Mouse (Mus musculus) layer of hippocampus, adult 18-20 months (tissue): Measurements from ENCODE around the gene Fam129b. TPM values are rescaled to one million over a fixed set of nuclear protein-coding genes. Genes with fewer than 3 reads are reported as not detected.

Experiments used
- DNase-seq, 2 experiments: peaks; one replicate each; pipeline ENCODE4 v3.0.0; 2022; ENCODE audit warnings: low spot score in 2 of 2
- total RNA-seq, 2 experiments: library from RNA; stranded (reverse); gene quantifications; 2 replicates each; pipeline ENCODE4 v1.2.3; 2021

The Fam129b gene
- total RNA-seq, 2 experiments from 2014 or later: 18.0 to 21.1 TPM

DNA sequence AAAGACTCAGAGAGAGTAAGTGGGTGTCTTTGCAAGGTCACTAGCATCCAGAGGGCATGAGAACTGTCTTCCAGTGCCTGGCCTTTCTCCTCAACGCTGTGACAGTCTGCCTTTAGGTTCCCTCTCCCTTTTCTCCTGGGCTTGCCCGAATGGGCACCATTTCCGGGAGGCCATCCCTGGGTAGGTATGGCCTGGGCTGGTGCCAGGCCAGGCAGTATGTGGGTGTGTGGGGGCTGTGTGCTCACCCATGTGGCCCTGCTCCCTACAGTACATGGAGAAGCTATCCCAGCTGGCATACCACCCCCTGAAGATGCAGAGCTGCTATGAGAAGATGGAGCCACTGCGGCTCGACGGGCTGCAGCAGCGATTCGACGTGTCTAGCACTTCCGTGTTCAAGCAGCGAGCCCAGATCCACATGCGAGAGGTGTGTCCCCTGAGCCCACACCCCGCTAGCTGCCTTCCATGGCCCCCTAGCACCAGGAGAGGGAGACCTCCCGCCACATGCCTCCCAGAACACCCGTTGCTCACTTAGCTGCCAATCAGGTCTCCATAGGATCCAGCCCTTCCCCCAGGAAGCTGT is 46.0 kb downstream of the Fam129b start:
- DNase-seq: no peak

DNA sequence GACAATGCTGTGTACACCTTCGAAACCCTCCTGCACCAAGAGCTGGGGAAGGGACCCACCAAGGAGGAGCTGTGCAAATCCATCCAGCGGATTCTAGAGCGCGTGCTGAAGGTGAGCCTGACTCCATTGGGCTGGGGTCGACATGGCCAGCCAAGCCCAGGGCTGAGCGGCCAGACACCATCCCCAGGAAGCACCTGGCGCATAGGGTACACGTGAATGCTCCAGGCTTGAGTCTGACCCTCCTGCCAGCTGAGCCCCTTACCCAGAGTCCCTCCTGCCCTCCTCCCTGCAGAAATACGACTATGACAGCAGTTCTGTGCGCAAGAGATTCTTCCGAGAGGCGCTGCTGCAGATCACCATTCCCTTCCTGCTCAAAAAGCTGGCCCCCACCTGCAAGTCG is 46.6 kb downstream of the Fam129b start:
- no peak for DNase-seq

DNA sequence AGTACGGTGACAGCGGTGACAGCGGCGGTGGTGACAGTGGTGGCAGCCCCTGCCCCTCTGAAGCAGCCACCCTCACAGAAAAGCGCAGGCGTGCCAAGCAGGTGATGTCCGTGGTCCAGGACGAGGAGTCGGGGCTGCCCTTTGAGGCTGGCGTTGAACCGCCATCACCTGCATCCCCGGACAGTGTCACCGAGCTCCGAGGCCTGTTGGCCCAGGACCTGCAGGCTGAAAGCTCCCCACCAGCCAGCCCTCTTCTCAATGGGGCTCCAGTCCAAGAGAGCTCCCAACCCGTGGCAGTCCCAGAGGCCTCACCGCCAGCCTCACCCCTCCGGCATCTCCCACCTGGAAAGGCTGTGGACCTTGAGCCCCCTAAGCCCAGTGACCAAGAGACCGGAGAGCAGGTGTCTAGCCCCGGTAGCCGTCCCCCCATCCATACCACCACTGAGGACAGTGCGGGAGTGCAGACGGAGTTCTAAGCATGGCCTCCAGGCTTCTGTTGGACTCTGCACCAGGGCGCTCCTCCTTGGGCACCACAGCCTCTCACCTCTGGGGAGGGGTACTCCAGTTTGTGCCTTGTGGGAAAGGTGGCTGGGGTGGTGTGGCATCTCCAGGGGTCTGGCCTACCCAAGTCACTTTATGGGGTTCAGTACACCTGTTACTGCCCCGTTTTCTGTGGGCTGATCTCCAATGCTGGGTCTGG is 47.8 kb downstream of the Fam129b start:
- DNase-seq: no peak

DNA sequence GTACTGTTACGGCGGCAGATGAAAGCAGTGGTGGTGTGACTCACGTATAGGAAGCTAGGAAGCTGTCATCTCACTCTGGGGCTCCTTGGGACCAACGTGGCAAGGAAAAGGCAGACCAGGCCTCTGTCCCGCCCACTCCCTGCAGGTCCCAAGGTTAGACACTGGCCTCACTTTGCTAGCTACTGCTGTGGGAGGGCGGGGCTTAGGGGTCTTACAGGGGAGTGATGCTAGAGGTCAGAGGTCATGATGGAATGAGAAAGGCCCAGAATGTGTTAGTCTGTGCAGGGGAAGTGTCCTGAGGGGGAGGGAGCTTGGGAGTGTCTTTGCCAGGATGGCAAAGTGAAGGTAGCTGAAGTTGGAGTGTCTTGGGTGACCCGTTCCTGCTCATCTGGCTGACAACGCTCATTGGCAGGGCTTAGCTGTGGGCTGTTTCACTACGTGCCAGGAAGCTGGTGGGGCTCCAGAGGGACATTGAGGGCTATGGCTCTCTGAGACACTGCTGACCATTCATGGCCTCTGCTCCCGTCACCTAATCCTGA is 48.5 kb downstream of the Fam129b start:
- no peak for DNase-seq

DNA sequence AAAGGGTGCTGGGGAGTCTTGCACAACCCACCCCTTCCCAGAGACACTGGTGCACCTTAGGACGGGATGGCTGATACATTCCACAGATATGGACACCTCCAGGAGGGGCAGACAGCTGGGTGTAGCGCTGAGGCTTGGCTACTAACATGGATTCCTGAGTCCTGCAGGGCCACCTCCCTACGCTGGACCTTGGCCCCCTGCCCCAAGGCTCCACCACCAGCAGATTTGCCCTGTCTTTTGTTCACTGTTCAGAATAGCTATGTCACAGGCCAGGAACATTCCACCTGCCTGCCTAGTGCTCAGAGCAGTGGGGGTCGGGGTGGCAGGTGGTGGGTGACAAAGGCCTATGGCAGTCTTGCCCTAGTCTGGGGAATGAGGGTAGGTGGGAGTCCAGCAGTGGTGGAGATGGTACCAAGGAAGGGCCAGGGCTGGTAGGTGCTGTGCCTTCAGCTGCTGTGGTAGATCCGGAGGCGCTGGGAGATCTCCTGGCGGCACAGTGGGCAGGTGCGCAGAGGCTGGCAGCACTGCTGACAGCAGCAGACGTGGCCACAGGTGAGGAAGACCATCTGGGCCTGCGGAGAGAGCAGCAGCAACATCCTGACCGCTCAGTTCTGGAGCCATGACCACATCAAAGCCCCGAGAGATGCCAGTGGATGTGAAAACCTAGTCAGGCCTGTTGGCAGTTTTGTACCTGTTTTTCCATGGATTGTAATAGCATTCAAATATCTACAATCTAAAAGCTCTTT is 50.6 kb downstream of the Fam129b start:
- DNase-seq: no peak

DNA sequence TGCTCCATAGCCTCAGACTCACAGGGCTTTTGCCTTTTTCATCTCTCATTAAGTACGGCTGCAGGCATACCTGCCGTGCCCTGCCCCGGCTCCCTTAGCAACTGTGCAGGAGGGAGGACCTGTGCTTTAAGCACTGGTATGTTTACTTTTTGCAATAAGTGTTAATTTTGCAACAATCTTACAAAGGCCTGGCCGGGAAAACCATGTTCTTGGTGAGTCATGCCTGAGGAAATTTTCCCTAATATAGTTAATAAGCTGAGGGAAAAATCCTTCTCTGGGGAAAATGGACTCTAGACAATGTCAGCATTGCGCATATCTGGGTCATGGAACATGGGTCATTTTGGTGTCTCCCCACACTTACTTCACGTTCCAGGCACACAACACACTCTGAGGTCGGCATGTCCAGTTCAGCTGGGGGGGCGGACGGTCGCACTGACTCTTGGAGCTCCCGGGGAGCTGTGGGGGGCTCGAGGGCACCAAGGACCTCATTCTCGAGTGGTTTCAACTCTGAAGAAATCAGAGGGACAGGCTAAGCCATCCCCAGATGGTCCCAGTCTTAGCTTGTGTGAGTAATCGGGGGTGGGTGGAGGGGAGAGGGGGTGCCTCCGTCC is 51.8 kb downstream of the Fam129b start:
- DNase-seq: no peak

DNA sequence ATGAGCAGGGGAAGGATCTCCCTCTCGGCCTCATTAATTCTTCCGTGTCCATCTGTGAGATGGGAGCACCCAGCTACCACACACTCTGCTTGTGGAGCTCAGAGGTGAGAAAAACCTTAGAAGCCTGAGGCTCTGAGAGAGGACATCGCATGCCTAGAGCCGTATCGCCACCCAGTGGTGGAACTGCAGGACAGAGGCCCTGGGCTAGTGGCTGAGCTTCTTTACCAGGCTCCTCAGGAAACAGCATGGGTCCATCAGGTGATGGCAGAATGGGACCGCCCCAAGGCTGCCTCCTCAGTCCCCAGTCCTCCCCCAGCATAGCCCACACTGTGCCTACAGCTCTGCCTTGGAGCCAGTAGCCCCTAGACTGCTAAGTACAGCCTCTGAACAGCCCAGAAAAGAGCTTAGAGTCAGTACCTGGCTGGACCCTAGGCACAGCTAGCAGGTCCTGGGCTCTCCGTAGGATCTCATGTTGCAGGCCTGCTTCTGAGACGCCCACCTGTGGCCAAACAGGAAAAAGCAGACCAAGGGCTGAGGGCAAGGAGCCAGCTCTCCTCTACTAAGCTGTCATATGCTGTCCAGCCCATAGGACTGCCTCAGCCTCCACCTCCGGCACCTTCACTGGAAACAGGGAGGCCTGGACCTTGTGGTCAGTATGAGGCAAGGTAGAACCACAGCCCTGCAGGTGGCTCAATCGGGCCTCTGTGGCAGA is 52.5 kb downstream of the Fam129b start:
- DNase-seq: peak; percentile 65 to 77

DNA sequence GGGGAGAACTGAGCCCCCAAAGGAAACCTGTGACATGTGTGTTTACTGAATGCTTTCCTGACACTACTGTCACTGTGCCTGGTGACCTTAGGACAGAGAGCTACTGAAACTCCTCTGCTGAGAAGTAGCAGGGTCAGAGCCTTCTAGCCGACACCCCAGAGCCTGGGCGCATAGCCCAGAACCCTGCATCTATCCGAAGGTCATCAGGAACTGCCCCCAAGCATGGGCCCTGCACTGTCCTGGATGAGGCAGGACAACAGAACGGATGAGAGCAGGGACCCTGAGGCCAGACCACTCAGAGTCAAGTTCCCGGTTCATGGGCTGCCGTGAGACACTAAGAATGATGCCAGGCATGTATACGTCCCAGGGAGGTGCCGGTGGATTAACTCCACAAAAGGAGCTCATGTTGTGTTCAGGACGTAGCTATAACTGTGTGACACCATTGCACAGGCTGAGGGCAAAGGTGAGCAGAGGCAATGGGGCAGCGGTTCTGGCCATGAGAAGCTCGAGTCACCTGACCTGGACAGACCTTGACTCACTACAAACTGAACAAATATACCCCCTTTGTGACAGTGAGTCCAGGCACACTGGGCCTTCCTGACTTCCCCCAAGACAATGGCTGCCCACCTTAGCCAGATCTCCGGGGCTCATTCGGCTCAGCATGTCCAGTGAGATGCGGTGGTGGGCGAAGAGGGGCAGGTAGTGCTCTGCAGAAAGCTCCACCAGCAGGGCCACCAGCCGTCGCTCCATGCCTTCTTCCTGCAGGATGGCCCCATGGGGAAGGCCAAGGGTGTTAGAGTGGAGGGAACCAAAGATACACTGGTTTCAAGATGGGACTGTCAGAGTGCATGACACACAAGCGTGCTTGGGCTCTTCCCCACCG is 53.3 kb downstream of the Fam129b start:
- DNase-seq: no peak

DNA sequence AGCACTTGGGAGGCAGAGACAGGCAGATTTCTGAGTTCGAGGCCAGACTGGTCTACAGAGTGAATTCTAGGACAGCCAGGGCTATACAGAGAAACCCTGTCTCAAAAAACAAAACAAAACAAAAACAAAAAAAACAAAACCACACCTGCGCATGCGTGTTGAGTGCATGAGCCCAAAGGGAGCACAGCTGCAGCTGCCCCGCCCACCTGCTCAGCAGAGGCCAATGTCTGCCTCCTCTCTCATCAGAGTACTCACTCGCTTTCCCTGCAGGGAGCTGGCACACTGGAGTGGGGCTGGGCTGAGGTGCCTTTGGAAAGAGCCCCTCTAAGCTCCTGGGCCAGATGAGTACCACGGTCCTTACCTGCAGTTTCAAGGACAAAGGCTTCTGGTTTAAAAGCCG is 55.8 kb downstream of the Fam129b start:
- DNase-seq: no peak

DNA sequence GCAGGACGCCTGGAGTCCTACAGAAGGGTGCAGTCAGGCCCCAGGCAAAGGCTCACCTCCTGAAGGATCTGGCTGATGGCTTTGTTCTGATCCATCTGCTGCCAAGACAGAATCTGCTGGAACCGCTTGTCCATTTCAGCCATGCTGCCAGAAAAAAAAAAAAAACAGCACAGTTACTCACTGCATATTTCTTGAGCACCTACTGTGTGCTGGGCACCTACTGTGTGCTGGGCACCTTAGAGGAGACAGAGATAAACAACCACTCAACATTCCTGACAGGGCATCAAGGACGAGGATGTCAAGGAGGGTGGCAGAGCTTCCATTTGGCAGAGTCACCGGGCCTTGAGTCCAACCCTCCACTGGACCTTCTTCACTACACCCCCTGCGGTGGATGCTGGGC is 62.8 kb downstream of the Fam129b start:
- DNase-seq: no peak

DNA sequence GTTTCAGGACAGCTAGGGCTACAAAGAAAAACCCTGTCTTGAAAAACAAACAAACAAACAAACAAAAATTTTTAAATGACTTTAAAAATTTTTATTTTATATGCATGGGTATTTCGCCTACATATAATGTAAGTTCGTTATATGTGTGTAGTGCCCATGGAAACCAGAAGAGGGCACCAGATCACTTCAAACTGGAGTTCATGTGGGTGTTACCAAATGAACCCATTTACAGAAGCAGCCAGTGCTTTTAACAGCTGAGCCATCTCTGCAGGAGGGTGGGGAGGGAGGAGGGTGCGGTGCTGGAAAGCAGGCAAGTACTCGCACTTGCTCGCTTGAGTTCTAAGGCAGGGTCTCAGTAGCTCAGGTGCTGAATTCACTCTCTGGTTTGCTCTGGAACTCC is 63.5 kb downstream of the Fam129b start:
- peak in 1 of 2 experiments; percentile 83 for DNase-seq

DNA sequence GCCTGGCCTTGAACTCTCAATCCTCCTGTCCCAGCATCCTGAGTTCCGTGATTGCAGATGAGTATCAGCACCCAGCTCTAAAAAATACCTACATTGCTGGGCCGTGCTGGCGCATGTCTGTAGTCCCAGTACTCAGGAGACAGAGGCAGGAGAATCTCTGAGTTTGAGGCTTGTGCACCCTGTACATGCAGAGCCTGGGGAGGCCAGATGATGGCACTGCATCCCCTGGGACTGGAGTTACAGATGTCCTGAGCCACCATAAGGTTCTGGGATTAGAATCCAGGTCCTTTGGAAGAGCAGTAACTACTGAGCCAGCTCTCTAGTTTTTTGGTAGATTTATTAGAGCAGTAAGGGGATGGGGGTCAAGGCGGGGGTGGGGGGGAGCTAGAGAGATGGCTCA is 64.6 kb downstream of the Fam129b start:
- no peak for DNase-seq

DNA sequence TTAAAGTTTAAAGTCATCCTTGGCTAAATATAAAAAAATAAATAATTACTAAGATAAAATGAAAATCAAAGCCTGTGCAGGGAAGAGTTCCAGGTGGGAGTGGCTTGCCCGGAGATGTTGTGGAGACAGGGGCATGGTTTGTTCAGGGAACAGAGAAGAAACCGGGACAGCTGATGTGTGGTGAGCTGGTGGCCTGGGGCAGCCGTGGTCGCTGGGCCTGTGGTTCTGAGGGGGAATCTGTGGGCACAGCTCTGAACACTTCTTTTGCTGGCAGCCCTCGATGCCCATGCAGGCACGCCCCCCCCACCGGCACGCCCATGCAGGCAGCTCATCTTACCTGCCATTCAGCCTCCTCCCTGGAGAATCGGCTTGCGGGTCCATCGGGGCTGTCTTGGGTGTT is 71.5 kb downstream of the Fam129b start:
- no peak for DNase-seq

DNA sequence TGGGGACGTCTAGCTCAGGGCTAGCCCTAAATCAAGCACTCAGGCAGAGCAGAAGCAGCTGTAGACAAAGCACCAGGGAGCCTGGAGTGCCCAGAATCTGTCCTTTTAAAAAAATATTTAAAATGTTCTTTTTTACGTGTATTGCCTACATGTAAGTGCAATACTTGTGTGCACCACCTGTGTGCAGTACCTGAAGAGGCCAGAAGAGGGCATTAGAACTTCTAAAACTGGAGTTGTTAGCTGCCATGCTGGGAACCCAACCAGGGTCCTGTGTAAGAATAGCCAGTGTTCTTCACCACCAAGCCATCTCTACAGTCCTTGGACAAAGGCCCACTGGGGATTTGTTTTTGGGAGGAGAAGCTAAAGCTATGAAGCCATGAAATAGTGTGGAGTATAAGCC is 78.7 kb downstream of the Fam129b start:
- DNase-seq: no peak

DNA sequence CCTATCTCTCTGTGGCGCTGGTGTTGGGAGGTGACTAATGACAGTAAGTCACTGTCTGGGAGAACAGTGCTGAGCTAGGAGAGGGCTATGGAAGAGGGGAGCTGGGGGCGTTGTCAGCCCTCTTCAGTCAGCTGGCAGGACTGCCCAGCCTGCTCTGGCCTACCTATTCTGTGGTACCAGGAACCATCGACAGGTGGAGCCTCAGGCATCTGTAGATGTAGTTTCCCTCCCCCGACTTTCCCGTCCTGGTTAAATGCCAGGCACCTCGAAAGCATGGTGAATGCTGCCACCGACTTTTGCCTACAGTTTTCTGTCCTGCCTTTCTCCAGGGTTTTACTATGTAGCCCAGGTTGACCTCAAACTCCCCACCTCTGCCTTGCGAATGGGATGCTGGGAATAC is 81.4 kb downstream of the Fam129b start:
- no peak for DNase-seq

DNA sequence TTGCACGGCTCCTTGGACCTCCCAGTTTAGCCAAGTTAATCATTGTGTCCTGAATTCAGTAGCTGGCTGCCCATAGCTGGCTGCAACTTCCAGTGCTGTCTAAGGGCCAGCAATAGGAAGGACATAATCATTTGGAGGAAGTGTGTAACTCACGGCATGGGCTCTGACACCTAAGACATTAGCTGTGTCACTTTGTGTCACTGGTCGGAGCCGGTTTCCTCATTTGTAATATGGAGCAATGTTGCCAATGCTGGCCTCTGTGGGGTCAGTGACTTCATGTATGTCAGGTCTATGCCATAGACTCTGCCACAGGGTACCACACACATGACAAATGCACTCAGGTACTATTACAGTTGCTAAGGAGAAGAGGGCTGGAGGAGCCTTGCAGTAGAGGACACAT is 84.4 kb downstream of the Fam129b start:
- DNase-seq: no peak

DNA sequence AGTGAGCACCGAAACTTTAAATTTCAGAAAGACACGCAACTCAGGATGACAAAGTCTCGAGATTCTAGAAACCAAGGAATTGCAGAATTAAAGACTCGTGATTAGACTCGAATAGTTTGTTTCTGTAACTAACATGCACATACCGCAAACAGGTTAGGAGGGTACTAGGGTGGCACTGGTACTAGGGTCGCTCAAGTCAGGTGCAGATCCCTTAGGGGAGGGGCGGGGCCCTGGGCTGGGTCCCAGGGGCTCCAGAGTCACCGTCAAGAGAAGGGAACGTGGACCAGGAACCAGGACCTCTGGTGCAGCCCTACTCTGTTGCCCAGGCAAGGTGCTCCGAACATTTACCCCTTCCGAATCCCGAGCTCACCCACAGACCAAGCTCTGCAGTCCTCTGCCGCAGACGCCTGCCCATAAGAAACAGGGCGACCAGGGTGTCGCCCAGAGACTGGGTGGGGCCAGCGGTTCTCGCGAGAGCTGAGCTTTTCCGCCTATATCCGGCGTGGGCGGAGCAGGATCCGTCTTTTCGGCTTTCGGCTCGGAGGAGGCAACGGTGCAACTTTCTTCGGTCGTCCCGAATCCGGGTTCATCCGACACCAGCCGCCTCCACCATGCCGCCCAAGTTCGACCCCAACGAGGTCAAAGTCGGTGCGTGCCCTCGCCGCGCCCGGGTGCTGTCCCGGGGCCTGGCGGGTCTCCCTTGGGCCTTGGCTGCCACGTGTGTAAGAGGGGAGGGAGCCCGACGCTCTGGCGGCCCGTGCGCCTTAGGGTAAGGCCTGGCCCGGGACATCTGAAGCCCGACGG is 85.5 kb downstream of the Fam129b start, which contains the start of the genes Rpl12 and Lrsam1:
TSS of gene Rpl12 (plus strand) at position 368 of the 804 bp plus-strand sequence.
TSS of gene Lrsam1 (minus strand) at position 423 of the 804 bp plus-strand sequence.
- peak; percentile 89 to 95 for DNase-seq

DNA sequence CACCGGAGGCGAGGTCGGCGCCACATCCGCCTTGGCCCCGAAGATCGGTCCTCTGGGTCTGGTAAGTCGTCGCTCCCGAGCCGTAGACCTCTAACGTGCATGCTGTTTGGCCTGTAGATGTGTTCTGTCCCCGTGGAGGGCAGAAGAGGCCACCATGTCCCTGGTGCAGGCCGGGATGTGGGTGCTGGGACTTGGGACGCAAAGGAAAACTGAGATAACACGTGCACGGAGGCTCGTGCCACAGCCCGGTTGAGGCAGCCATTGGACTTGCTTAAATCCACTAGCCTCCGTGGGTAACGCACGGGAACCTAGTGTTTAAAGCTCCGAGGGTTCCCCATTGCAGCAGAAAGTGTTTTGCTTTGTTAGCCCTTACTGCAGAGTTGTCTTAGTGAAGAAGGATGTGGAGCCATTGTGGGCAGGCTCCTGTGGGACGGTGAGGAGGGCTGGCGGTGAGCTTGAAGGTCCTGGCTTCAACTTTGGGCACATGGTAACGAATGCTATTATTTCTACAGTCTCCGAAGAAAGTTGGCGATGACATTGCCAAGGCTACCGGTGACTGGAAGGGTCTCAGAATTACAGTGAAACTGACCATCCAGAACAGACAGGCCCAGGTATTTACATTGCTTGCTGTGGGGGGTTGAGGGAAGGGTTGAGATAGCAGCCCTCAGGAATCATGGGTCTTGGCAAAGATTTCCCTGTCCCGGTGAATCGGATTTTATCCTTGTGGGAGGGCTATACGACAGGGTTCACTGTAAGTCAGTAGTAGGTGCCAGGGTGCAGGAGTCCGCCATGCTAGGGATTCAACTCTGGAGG is 86.4 kb downstream of the Fam129b start:
- peak in 1 of 2 experiments; percentile 47 for DNase-seq
